ENCODE assay signal across 12 mouse cellular contexts in genomic region chr3:138783859-138784640, GRCm38 (mm10). TPM values are rescaled to one million over a fixed set of nuclear protein-coding genes. Genes with fewer than 3 reads are reported as not detected.
DNase-seq lines count a peak whose midpoint lies in the region; ATAC-seq lines count a peak whose summit lies in the region.
"Had no signal": no experiment of that assay in that cellular context is flagged by ENCODE, and none has a peak within 500 bp of the region (broad histone marks: within the 10 kb centered on the region; RNA-seq: fewer than 3 reads in every experiment).

No protein-coding gene starts in this region.

- H3K9ac ChIP-seq in intestine, embryonic 16.5 days (ENCODE audit: low read depth, low read length) = no peak overlapping the region

- H3K4me1 ChIP-seq in intestine, embryonic 16.5 days (ENCODE audit: control insufficient read depth, insufficient read depth, low read length) = peaks cover 18% of the 10 kb centered on the region

- H3K9me3 ChIP-seq in intestine, embryonic 16.5 days (ENCODE audit: control insufficient read depth, low read length) = no peaks in the 10 kb centered on the region

- no peaks in the 10 kb centered on the region for H3K36me3 ChIP-seq in intestine, embryonic 16.5 days (ENCODE audit: control insufficient read depth, insufficient read depth, low read length)

- no peaks in the 10 kb centered on the region for H3K27me3 ChIP-seq in intestine, embryonic 16.5 days (replicated peaks; ENCODE audit: control insufficient read depth, insufficient read depth, low read length)

- H3K27ac ChIP-seq in intestine, embryonic 16.5 days (ENCODE audit: low read length) = no peak overlapping the region
- H3K27ac ChIP-seq: macrophage had no signal

- WGBS in intestine, embryonic 16.5 days = 79% methylated on average over 19 of the region's 19 CpGs

- no peak for ATAC-seq in intestine, embryonic 16.5 days

- DNase-seq in layer of hippocampus, postnatal 10 days (ENCODE audit: low spot score in 2 of 2) = peak; percentile 74 to 76
- DNase-seq in layer of hippocampus, adult 9-11 months = no peak
- peak; percentile 96 for DNase-seq in brain, adult 2 months (ENCODE audit: low read depth, low spot score)
- DNase-seq in cerebellum, adult 9-11 months = peak; percentile 94
- DNase-seq in lung, postnatal 4 days = peak; percentile 26 to 59
- DNase-seq in left cerebral cortex, adult 9 months (ENCODE audit: low spot score in 2 of 2) = no peak
- no peak for DNase-seq in left cerebral cortex, adult 8-10 months (ENCODE audit: low spot score in 2 of 2)
- DNase-seq: adrenal gland, postnatal 14 days; layer of hippocampus, postnatal 36 days; right cerebral cortex, adult 18-20 months had no signal

- H3K4me2 ChIP-seq in intestine, embryonic 16.5 days (ENCODE audit: low read depth, low read length) = no peak overlapping the region

- no peak overlapping the region for H3K4me3 ChIP-seq in intestine, embryonic 16.5 days (ENCODE audit: low read length)

RNA-seq across cellular contexts. Expression of gene Tspan5, which starts 42.1 kb away (rescaled TPM):
- 100 to 1,000 TPM; 149 to 163 TPM for total RNA-seq in layer of hippocampus, postnatal 10 days (2021)
- 11.5 and 12.4 TPM in 2 replicates for polyA plus RNA-seq in intestine, embryonic 16.5 days (2015; fragmentation: Nextera tagmentation; extraction: Ambion mirVana)
- 100 to 1,000 TPM; 217 to 260 (median 233) TPM for total RNA-seq in left cerebral cortex, adult 8-10 months (2022)

Comparison
In these comparisons a context has a peak if more than half of its experiments do, and no peak if none do; other contexts are left out.
1. DNase-seq: peak in layer of hippocampus, postnatal 10 days (2 of 2), brain, adult 2 months (single experiment), cerebellum, adult 9-11 months (single experiment) and lung, postnatal 4 days (2 of 2); none in layer of hippocampus, adult 9-11 months (single experiment), left cerebral cortex, adult 9 months (0 of 2) and left cerebral cortex, adult 8-10 months (0 of 2).